Mouse (Mus musculus) heart, postnatal 0 days (tissue): ENCODE results near the gene Usp2. TPM values are rescaled to one million over a fixed set of nuclear protein-coding genes. Genes with fewer than 3 reads are reported as not detected.

ENCODE experiments used
- ATAC-seq: fragments of 200-750 bp; cut with Nextera tagmentation; 2 replicates; pipeline ENCODE4 v1.8.0; 2017; ENCODE audit warnings: low read depth, moderate number of reproducible peaks, moderate library complexity; ENCODE audit not compliant: insufficient read depth
- DNase-seq: peaks from one replicate; pipeline ENCODE4 v3.0.0-alpha.2; 2016; ENCODE audit warnings: low spot score
- H3K27ac ChIP-seq: fragments of 300-500 bp; sonication (generic); 2 replicates; pipeline ENCODE4 v1.5.1; 2014; ENCODE audit warnings: low read depth, mild to moderate bottlenecking
- H3K27me3 ChIP-seq: fragments of 300-500 bp; sonication (generic); 2 replicates; pipeline ENCODE4 v1.6.1; 2014; ENCODE audit warnings: low read length, mixed read lengths; ENCODE audit not compliant: control insufficient read depth, insufficient read depth
- H3K36me3 ChIP-seq: fragments of 300-500 bp; sonication (generic); replicated peaks from 2 replicates; pipeline ENCODE4 v1.6.1; 2014; ENCODE audit warnings: low read length, mixed read lengths; ENCODE audit not compliant: control insufficient read depth, insufficient read depth
- H3K4me1 ChIP-seq: fragments of 300-500 bp; sonication (generic); 2 replicates; pipeline ENCODE4 v1.6.1; 2014; ENCODE audit warnings: antibody characterized with exemption; ENCODE audit not compliant: control insufficient read depth, insufficient read depth
- H3K4me2 ChIP-seq: fragments of 300-500 bp; sonication (generic); 2 replicates; pipeline ENCODE4 v1.6.1; 2014; ENCODE audit warnings: low read depth, mild to moderate bottlenecking, low read length, moderate library complexity
- H3K4me3 ChIP-seq: fragments of 300-500 bp; sonication (generic); 2 replicates; pipeline ENCODE4 v1.5.1; 2014; ENCODE audit warnings: low read depth, low read length
- H3K9ac ChIP-seq: fragments of 300-500 bp; sonication (generic); replicated peaks from 2 replicates; pipeline ENCODE4 v1.6.1; 2014; ENCODE audit warnings: low read depth, low read length, mixed read lengths
- H3K9me3 ChIP-seq: fragments of 300-500 bp; sonication (generic); replicated peaks from 2 replicates; pipeline ENCODE4 v1.6.1; 2016; ENCODE audit warnings: low read length; ENCODE audit not compliant: control insufficient read depth
- CTCF ChIP-seq: IDR thresholded peaks from 2 replicates; pipeline ENCODE4 v1.5.1; 2016; ENCODE audit warnings: antibody characterized with exemption, control low read depth, low read depth
- EP300 ChIP-seq: IDR thresholded peaks from 2 replicates; pipeline ENCODE4 v1.6.1; 2016; ENCODE audit warnings: antibody characterized with exemption, low read depth
- WGBS: fragments of 180-500 bp; shearing (Covaris S2); extraction: QIAGEN DNeasy Blood & Tissue Kit; methylation state at CpG from one replicate; pipeline ENCODE4 v1.1.7; 2014; 5-methylcytosine and 5-hydroxymethylcytosine counted together
- polyA plus RNA-seq: library from polyadenylated mRNA; unstranded; fragments of >200 nt; fragmentation: Nextera tagmentation; extraction: Ambion mirVana; gene quantifications from 2 replicates; pipeline ENCODE4 v1.2.1, GENCODE M21; 2015
- total RNA-seq: library from RNA; depleted of rRNA; stranded (reverse); fragments of >200 nt; gene quantifications from 2 replicates; pipeline ENCODE4 v1.2.3, GENCODE M21; 2014; ENCODE audit warnings: low replicate concordance

Gene Usp2
- total and polyA plus RNA-seq, 2 experiments from 2014 or later: 48.6 to 121 TPM

GRCm38 (mm10) chr9:44053936-44054335 lies 12.9 kb upstream of the Usp2 start:
- 27% methylated on average over 1 of the region's 1 CpGs for WGBS
- Histone ChIP-seq H3K27ac (no peak overlapping the region), H3K9me3 (no peaks in the 10 kb centered on the region), H3K4me1 (no peaks in the 10 kb centered on the region), H3K9ac (no peak overlapping the region), H3K4me3 (no peak overlapping the region), H3K27me3 (no peaks in the 10 kb centered on the region), H3K36me3 (no peaks in the 10 kb centered on the region), H3K4me2 (no peak overlapping the region)
- no peak for DNase-seq
- ATAC-seq: no peak
- TF ChIP-seq CTCF (no peak), EP300 (no peak)

- no peak overlapping the region for H3K4me3 ChIP-seq
- H3K36me3 ChIP-seq: no peaks in the 10 kb centered on the region
- TF ChIP-seq CTCF: no peak
- no peak for TF ChIP-seq EP300
- H3K27ac ChIP-seq: no peak overlapping the region
- no peaks in the 10 kb centered on the region for H3K9me3 ChIP-seq
- 74% methylated on average over 6 of the region's 6 CpGs for WGBS
- DNase-seq (no peak), ATAC-seq (no peak)
- H3K4me1 ChIP-seq: no peaks in the 10 kb centered on the region
- no peaks in the 10 kb centered on the region for H3K27me3 ChIP-seq
- no peak overlapping the region for H3K9ac ChIP-seq
- no peak overlapping the region for H3K4me2 ChIP-seq
These were observed 8.2 kb upstream of the Usp2 start for GRCm38 (mm10) chr9:44058606-44059005.

GRCm38 (mm10) chr9:44065177-44065576 lies 1.6 kb upstream of the Usp2 start:
- Histone ChIP-seq H3K4me2 (no peak overlapping the region), H3K36me3 (no peaks in the 10 kb centered on the region), H3K9ac (no peak overlapping the region), H3K4me3 (no peak overlapping the region), H3K27me3 (no peaks in the 10 kb centered on the region), H3K9me3 (no peaks in the 10 kb centered on the region), H3K27ac (no peak overlapping the region), H3K4me1 (peaks cover 6% of the 10 kb centered on the region)
- TF ChIP-seq EP300 (no peak), CTCF (no peak)
- DNase-seq: no peak
- 22% methylated on average over 1 of the region's 1 CpGs for WGBS
- no peak for ATAC-seq

- Histone ChIP-seq H3K4me2 (peak overlapping the region; percentile 87), H3K27me3 (no peaks in the 10 kb centered on the region), H3K9me3 (no peaks in the 10 kb centered on the region), H3K4me1 (peaks cover 28% of the 10 kb centered on the region), H3K27ac (peak overlapping the region; percentile 39), H3K9ac (peak overlapping the region; percentile 49), H3K36me3 (no peaks in the 10 kb centered on the region), H3K4me3 (peak overlapping the region; percentile 50)
- ATAC-seq (peak; percentile 4; the same call in 1 of the 2 replicates), DNase-seq (peak; percentile 47)
- WGBS: 2% methylated on average over 15 of the region's 15 CpGs
- no peak for TF ChIP-seq CTCF
- TF ChIP-seq EP300: no peak
These were observed 579 bp downstream of the Usp2 start for GRCm38 (mm10) chr9:44067241-44067959.

- TF ChIP-seq CTCF: no peak
- no peak for TF ChIP-seq EP300
These were observed 1.1 kb downstream of the Usp2 start for GRCm38 (mm10) chr9:44067960-44068330.

GRCm38 (mm10) chr9:44069252-44069651 lies 2.4 kb downstream of the Usp2 start:
- H3K4me3 ChIP-seq: peak overlapping the region; percentile 48
- peak overlapping the region; percentile 70 for H3K9ac ChIP-seq
- H3K27ac ChIP-seq: peak overlapping the region; percentile 91
- 13% methylated on average over 7 of the region's 7 CpGs for WGBS
- DNase-seq (peak; percentile 55), ATAC-seq (peak; percentile 9; the same call in 1 of the 2 replicates)
- H3K9me3 ChIP-seq: no peaks in the 10 kb centered on the region
- no peaks in the 10 kb centered on the region; the same call in 1 of the 2 replicates for H3K36me3 ChIP-seq
- TF ChIP-seq EP300 (peak; percentile 61; the same call in 1 of the 2 replicates), CTCF (no peak)
- H3K4me1 ChIP-seq: peaks cover 41% of the 10 kb centered on the region
- H3K27me3 ChIP-seq: no peaks in the 10 kb centered on the region
- peak overlapping the region; percentile 70 for H3K4me2 ChIP-seq

More at GRCm38 (mm10) chr9:44067960-44068330, 1.1 kb downstream of the Usp2 start:
- H3K9me3 ChIP-seq: no peaks in the 10 kb centered on the region
- H3K4me3 ChIP-seq: peak overlapping the region; percentile 50; the same call in 1 of the 2 replicates
- DNase-seq (no peak), ATAC-seq (no peak)
- peaks cover 33% of the 10 kb centered on the region for H3K4me1 ChIP-seq
- H3K36me3 ChIP-seq: no peaks in the 10 kb centered on the region
- 0 out of 2 replicates have a peak overlapping the region, but pooled peaks have one; percentile 39 for H3K27ac ChIP-seq
- no peak overlapping the region for H3K9ac ChIP-seq
- peak overlapping the region; percentile 87 for H3K4me2 ChIP-seq
- WGBS: 57% methylated on average over 6 of the region's 6 CpGs
- no peaks in the 10 kb centered on the region for H3K27me3 ChIP-seq
